Mouse (Mus musculus): Measurements from ENCODE around the gene Ormdl2. TPM values are rescaled to one million over a fixed set of nuclear protein-coding genes. Genes with fewer than 3 reads are reported as not detected.

Ormdl2 gene
- polyA plus RNA-seq (2015; fragmentation: Nextera tagmentation; extraction: Ambion mirVana): 41.4 and 43.0 TPM in 2 replicates

DNA sequence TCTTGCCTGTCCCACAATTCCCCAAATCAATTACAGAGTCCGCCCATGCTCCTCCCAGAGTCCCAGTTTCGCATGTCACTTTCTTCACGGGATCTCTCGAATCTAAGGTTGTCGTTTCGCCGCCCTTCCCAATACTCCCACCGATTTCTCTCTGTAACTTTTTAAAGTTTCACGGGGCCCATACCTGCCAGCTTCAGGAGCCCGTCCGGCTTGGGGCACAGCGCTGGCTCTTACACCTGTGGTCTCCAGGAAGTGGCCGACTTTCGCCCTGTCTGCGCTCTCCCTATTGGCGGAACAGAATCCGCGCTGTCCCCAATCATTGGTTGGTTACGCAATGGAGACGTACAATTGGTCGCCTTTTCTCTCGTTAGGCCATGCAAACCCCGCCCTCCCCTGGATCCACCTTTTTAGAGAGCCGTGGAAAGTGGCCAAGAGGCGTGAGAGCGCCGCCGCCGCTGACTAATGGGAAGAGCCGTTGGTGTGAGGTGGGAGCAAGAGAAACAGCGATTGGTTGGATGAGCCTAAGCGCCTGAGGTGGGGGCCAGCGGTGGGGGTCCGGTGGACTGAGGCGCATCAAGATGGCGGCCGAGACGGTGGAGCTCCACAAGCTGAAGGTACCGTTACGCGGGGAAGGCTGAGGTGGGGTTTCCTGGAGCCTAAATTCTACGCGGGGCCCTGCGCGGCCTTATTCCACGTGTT is at the start of gene Ormdl2:
TSS of gene Ormdl2 (minus strand) at position 288 of the 699 bp plus-strand sequence.
- peak within 1 kb of the TSS; percentile 83 for H3K9ac ChIP-seq (ENCODE audit: low read length)
- H3K27me3 ChIP-seq (ENCODE audit: control insufficient read depth, insufficient read depth, low read length): no peaks in the 10 kb centered on the region
- H3K4me1 ChIP-seq (ENCODE audit: control insufficient read depth, insufficient read depth, low read length): peaks cover 14% of the 10 kb centered on the region
- peak within 1 kb of the TSS; percentile 46 for H3K27ac ChIP-seq (ENCODE audit: low read length)
- peak within 1 kb of the TSS; percentile 73 for H3K4me3 ChIP-seq (ENCODE audit: low read length)
- H3K4me2 ChIP-seq (ENCODE audit: low read depth, low read length): peak within 1 kb of the TSS; percentile 83
- H3K9me3 ChIP-seq (replicated peaks; ENCODE audit: control insufficient read depth, low read length): no peaks in the 10 kb centered on the region
- WGBS: under 1% methylated on average over 46 of the region's 46 CpGs
- peak; percentile 100 for ATAC-seq (replicated peaks; ENCODE audit: extremely low read depth, insufficient read depth, low FRiP score)
- peaks cover 33% of the 10 kb centered on the region for H3K36me3 ChIP-seq (ENCODE audit: control insufficient read depth, insufficient read depth)

DNA sequence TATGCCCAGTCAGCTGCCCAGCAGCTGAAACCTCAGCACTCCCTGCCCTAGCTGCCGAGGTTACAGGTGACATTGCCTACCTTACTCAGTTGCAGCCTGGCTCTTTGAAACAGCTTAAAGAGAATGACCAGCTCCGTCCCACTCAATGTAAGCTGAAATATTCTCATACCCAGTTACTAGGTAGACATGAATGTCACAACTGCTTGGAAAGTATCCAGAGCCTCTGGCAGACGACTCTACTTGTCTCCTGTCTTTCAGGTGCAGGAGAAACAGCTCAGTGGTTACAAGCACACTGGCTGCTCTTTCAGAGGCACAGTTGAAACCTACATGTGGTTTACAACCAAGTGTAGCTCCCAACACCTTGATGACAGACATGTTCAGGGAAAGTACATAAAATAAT is 48.9 kb upstream of the Ormdl2 start:
- Histone ChIP-seq H3K4me2 (ENCODE audit: low read depth, low read length) (no peak overlapping the region), H3K27me3 (ENCODE audit: control insufficient read depth, insufficient read depth, low read length) (no peaks in the 10 kb centered on the region), H3K4me1 (ENCODE audit: control insufficient read depth, insufficient read depth, low read length) (no peaks in the 10 kb centered on the region), H3K4me3 (ENCODE audit: low read length) (no peak overlapping the region), H3K9ac (ENCODE audit: low read length) (no peak overlapping the region), H3K27ac (ENCODE audit: low read length) (no peak overlapping the region), H3K36me3 (ENCODE audit: control insufficient read depth, insufficient read depth) (peaks cover 41% of the 10 kb centered on the region), H3K9me3 (replicated peaks; ENCODE audit: control insufficient read depth, low read length) (no peaks in the 10 kb centered on the region)
- no peak for ATAC-seq (replicated peaks; ENCODE audit: extremely low read depth, insufficient read depth, low FRiP score)
- WGBS: 82% methylated on average over 3 of the region's 3 CpGs

DNA sequence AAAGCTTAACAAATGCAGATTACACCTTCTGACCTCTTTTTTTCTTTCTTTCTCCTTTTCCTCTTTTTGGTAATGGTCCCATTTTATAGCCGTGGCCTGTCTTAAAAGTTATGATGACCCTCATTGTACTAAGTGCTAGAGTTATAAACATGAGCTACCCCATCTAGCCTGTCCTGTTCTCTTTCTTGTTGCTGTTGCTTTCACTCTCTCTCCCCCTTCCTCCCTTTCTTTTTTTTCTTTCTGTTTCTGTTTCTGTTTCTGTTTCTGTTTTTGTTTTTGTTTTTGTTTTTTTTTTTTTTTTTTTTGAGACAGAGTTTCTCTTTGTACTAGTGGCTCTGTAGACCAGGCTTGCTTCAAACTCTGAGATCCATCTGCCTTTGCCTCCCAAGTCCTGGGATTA is 45.1 kb upstream of the Ormdl2 start:
- Histone ChIP-seq H3K9ac (ENCODE audit: low read length) (no peak overlapping the region), H3K36me3 (ENCODE audit: control insufficient read depth, insufficient read depth) (peaks cover 20% of the 10 kb centered on the region), H3K4me1 (ENCODE audit: control insufficient read depth, insufficient read depth, low read length) (no peaks in the 10 kb centered on the region), H3K9me3 (replicated peaks; ENCODE audit: control insufficient read depth, low read length) (no peaks in the 10 kb centered on the region), H3K4me3 (ENCODE audit: low read length) (no peak overlapping the region), H3K27me3 (ENCODE audit: control insufficient read depth, insufficient read depth, low read length) (no peaks in the 10 kb centered on the region), H3K27ac (ENCODE audit: low read length) (no peak overlapping the region), H3K4me2 (ENCODE audit: low read depth, low read length) (no peak overlapping the region)
- 95% methylated on average over 1 of the region's 1 CpGs for WGBS
- no peak for ATAC-seq (replicated peaks; ENCODE audit: extremely low read depth, insufficient read depth, low FRiP score)

DNA sequence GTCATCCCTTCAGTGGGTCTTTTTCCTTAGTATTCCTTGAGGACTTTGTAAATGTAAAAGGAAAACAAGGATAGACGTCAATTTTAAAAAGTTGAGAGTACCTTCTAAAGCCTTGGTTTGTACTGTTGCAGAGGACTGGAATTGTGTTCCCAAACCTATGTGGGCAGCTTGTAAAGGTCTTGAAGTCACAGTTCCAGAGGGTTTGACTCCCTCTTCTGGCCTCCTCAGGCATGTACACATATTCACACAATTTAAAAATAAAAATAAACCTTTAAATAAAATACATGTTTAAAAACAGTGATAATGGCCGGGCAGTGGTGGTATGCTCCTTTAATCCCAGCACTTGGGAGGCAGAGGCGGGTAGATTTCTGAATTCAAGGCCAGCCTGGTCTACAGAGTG is 44.6 kb upstream of the Ormdl2 start:
- H3K9me3 ChIP-seq (replicated peaks; ENCODE audit: control insufficient read depth, low read length): no peaks in the 10 kb centered on the region
- peaks cover 16% of the 10 kb centered on the region for H3K36me3 ChIP-seq (ENCODE audit: control insufficient read depth, insufficient read depth)
- no peak for ATAC-seq (replicated peaks; ENCODE audit: extremely low read depth, insufficient read depth, low FRiP score)
- H3K27ac ChIP-seq (ENCODE audit: low read length): no peak overlapping the region
- no peaks in the 10 kb centered on the region for H3K4me1 ChIP-seq (ENCODE audit: control insufficient read depth, insufficient read depth, low read length)
- no peak overlapping the region for H3K9ac ChIP-seq (ENCODE audit: low read length)
- no peak overlapping the region for H3K4me2 ChIP-seq (ENCODE audit: low read depth, low read length)
- H3K4me3 ChIP-seq (ENCODE audit: low read length): no peak overlapping the region
- WGBS: 78% methylated on average over 3 of the region's 3 CpGs
- no peaks in the 10 kb centered on the region for H3K27me3 ChIP-seq (ENCODE audit: control insufficient read depth, insufficient read depth, low read length)

DNA sequence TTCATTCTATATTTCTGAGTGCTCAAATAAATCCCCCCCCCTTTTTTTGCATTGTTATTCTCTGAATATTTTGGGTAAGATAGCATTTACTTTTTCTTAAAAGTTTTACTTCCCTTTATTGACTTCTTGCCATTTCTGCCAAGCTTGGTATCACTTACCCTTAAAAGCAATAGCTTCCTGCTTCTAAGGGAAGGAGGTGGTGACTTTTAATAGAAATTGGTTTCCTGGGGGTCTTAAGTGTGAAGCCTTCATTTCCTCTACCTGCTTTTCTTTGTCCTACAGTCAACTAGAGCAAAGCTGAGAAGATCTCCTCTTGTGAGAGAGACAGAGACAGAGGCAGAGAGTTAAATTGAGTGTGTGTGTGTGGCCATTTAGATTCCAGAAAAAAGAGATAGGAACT is 39.7 kb upstream of the Ormdl2 start:
- no peak for ATAC-seq (replicated peaks; ENCODE audit: extremely low read depth, insufficient read depth, low FRiP score)
- Histone ChIP-seq H3K4me3 (ENCODE audit: low read length) (no peak overlapping the region), H3K9ac (ENCODE audit: low read length) (no peak overlapping the region), H3K9me3 (replicated peaks; ENCODE audit: control insufficient read depth, low read length) (no peaks in the 10 kb centered on the region), H3K27me3 (ENCODE audit: control insufficient read depth, insufficient read depth, low read length) (no peaks in the 10 kb centered on the region), H3K4me2 (ENCODE audit: low read depth, low read length) (no peak overlapping the region), H3K27ac (ENCODE audit: low read length) (no peak overlapping the region), H3K36me3 (ENCODE audit: control insufficient read depth, insufficient read depth) (peaks cover 10% of the 10 kb centered on the region; the same call in 1 of the 2 replicates), H3K4me1 (ENCODE audit: control insufficient read depth, insufficient read depth, low read length) (no peaks in the 10 kb centered on the region)

DNA sequence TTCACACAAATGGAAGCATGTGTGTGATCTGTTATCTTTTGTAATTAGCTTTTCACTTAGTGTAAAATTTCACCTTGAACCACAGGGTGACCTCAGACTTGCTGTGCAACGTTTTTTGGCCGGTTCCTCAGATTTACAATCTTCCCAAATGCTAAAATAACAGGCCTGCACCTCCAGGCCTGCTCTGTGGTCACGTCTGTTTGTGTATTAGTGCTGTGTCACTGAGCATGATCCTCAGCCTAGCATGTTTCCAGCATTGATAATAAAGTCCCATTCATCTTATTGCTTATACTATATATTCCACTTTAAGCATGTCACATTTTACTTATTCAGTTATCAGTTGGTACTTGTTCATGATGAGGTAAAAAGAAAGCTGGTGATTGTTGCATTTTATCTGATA is 28.9 kb upstream of the Ormdl2 start:
- no peaks in the 10 kb centered on the region for H3K9me3 ChIP-seq (replicated peaks; ENCODE audit: control insufficient read depth, low read length)
- H3K4me3 ChIP-seq (ENCODE audit: low read length): no peak overlapping the region
- ATAC-seq (replicated peaks; ENCODE audit: extremely low read depth, insufficient read depth, low FRiP score): no peak
- no peaks in the 10 kb centered on the region for H3K27me3 ChIP-seq (ENCODE audit: control insufficient read depth, insufficient read depth, low read length)
- 74% methylated on average over 3 of the region's 3 CpGs for WGBS
- H3K27ac ChIP-seq (ENCODE audit: low read length): no peak overlapping the region
- H3K9ac ChIP-seq (ENCODE audit: low read length): no peak overlapping the region
- no peak overlapping the region for H3K4me2 ChIP-seq (ENCODE audit: low read depth, low read length)
- H3K36me3 ChIP-seq (ENCODE audit: control insufficient read depth, insufficient read depth): peaks cover 28% of the 10 kb centered on the region
- no peaks in the 10 kb centered on the region for H3K4me1 ChIP-seq (ENCODE audit: control insufficient read depth, insufficient read depth, low read length)

DNA sequence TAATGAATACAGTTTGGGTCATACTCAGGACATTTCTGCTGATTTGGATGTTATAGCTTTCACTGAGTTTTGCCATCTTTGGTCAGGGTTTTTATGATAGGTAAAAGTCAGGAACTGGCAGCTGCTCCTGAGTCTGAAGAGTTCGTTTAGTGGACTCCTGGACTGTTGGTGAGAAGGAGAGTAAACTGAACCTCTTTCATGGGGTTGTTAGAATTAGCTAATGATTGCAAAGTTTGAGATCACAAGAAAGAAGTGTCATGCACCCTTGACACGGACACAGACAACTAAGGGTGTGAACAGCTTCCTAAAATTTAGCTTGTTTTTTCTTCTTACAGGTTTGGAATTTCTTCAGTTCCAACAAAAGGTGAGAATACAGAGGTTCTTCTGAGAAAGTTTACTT is 27.0 kb upstream of the Ormdl2 start:
- no peak overlapping the region for H3K9ac ChIP-seq (ENCODE audit: low read length)
- no peaks in the 10 kb centered on the region for H3K27me3 ChIP-seq (ENCODE audit: control insufficient read depth, insufficient read depth, low read length)
- no peaks in the 10 kb centered on the region for H3K9me3 ChIP-seq (replicated peaks; ENCODE audit: control insufficient read depth, low read length)
- 74% methylated on average over 2 of the region's 2 CpGs for WGBS
- no peak overlapping the region for H3K4me3 ChIP-seq (ENCODE audit: low read length)
- ATAC-seq (replicated peaks; ENCODE audit: extremely low read depth, insufficient read depth, low FRiP score): no peak
- H3K36me3 ChIP-seq (ENCODE audit: control insufficient read depth, insufficient read depth): peaks cover 30% of the 10 kb centered on the region
- no peaks in the 10 kb centered on the region for H3K4me1 ChIP-seq (ENCODE audit: control insufficient read depth, insufficient read depth, low read length)
- H3K27ac ChIP-seq (ENCODE audit: low read length): no peak overlapping the region
- H3K4me2 ChIP-seq (ENCODE audit: low read depth, low read length): no peak overlapping the region

DNA sequence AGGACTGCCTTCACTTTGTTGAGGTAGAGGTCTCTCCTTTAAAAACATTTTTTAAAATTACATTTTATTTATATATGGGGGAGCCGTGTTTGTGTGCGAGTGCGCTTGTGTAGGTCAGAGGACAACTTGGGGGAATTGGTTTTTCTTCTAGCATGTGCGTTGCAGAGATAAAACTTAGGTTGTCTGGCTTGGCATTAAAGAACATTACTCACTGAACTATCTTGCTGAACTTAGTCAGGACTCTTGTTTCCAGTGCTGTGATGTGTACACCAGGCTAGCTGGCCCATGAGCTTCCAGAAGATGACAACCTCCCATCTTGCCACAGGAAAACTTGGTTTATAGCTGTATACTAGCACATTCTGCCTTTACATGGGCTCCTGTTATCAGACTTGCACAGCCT is 25.2 kb upstream of the Ormdl2 start:
- WGBS: 95% methylated on average over 4 of the region's 4 CpGs

DNA sequence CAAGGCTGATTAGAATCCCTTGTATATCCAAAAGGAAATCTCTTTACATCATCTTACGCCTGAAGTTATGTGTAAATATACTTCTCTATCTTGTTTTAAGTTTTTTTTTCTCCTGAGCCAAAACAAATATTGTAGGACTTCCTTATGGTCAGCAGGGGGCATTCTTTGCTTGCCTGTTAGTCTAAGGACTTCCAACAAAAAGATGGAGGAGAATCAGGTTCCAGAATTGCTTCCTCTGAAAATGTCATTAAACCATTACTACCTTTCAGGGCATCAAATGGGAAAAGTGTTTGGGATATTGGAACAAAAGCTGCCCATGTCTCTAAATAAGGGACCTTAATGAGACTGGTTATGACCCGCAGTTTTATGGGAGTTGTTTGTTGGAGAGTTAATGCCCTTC is 24.1 kb upstream of the Ormdl2 start:
- H3K27me3 ChIP-seq (ENCODE audit: control insufficient read depth, insufficient read depth, low read length): no peaks in the 10 kb centered on the region
- H3K4me1 ChIP-seq (ENCODE audit: control insufficient read depth, insufficient read depth, low read length): no peaks in the 10 kb centered on the region
- H3K9me3 ChIP-seq (replicated peaks; ENCODE audit: control insufficient read depth, low read length): no peaks in the 10 kb centered on the region
- no peak overlapping the region for H3K4me2 ChIP-seq (ENCODE audit: low read depth, low read length)
- H3K9ac ChIP-seq (ENCODE audit: low read length): no peak overlapping the region
- H3K4me3 ChIP-seq (ENCODE audit: low read length): no peak overlapping the region
- no peak for ATAC-seq (replicated peaks; ENCODE audit: extremely low read depth, insufficient read depth, low FRiP score)
- H3K27ac ChIP-seq (ENCODE audit: low read length): no peak overlapping the region
- H3K36me3 ChIP-seq (ENCODE audit: control insufficient read depth, insufficient read depth): peaks cover 25% of the 10 kb centered on the region
- WGBS: 76% methylated on average over 2 of the region's 2 CpGs

More for the DNA sequence above, 25.2 kb upstream of the Ormdl2 start:
- Histone ChIP-seq H3K36me3 (ENCODE audit: control insufficient read depth, insufficient read depth) (peaks cover 28% of the 10 kb centered on the region), H3K4me3 (ENCODE audit: low read length) (no peak overlapping the region), H3K4me1 (ENCODE audit: control insufficient read depth, insufficient read depth, low read length) (no peaks in the 10 kb centered on the region), H3K27me3 (ENCODE audit: control insufficient read depth, insufficient read depth, low read length) (no peaks in the 10 kb centered on the region), H3K9me3 (replicated peaks; ENCODE audit: control insufficient read depth, low read length) (no peaks in the 10 kb centered on the region), H3K27ac (ENCODE audit: low read length) (no peak overlapping the region), H3K4me2 (ENCODE audit: low read depth, low read length) (no peak overlapping the region), H3K9ac (ENCODE audit: low read length) (no peak overlapping the region)
- no peak for ATAC-seq (replicated peaks; ENCODE audit: extremely low read depth, insufficient read depth, low FRiP score)

Data from heart, embryonic 16.5 days (tissue).